Mouse (Mus musculus) CD4-positive helper T cell, adult 2 months (primary cell): ENCODE results near the gene Baiap2l2.

Source experiments
- DNase-seq: peaks from one replicate; pipeline ENCODE4 v3.0.0-alpha.2; 2012; ENCODE audit warnings: low read depth, missing footprints, low spot score

The Baiap2l2 gene

GRCm38 (mm10) chr15:79216191-79216590, 69.1 kb downstream of the Baiap2l2 start:
- no peak for DNase-seq

- DNase-seq, result no peak
These were observed 71.7 kb downstream of the Baiap2l2 start for GRCm38 (mm10) chr15:79213591-79213990.

- no peak for DNase-seq
These were observed 72.4 kb downstream of the Baiap2l2 start for GRCm38 (mm10) chr15:79212750-79213446.

GRCm38 (mm10) chr15:79210357-79210756, 75.0 kb downstream of the Baiap2l2 start:
- DNase-seq, result no peak

- peak; percentile 89 for DNase-seq
These were observed 76.4 kb downstream of the Baiap2l2 start for GRCm38 (mm10) chr15:79208758-79209439.

- DNase-seq, result no peak
These were observed 77.1 kb downstream of the Baiap2l2 start for GRCm38 (mm10) chr15:79208211-79208610.
